Mouse (Mus musculus): Measurements from ENCODE around the gene Ceacam16. TPM values are rescaled to one million over a fixed set of nuclear protein-coding genes. Genes with fewer than 3 reads are reported as not detected.
A peak's percentile ranks its signal among the peaks of the same experiment; 100 is the strongest.

Gene Ceacam16
- total and polyA plus RNA-seq, 3 experiments, result 0.12 to 0.18 TPM; not detected in 1

DNA sequence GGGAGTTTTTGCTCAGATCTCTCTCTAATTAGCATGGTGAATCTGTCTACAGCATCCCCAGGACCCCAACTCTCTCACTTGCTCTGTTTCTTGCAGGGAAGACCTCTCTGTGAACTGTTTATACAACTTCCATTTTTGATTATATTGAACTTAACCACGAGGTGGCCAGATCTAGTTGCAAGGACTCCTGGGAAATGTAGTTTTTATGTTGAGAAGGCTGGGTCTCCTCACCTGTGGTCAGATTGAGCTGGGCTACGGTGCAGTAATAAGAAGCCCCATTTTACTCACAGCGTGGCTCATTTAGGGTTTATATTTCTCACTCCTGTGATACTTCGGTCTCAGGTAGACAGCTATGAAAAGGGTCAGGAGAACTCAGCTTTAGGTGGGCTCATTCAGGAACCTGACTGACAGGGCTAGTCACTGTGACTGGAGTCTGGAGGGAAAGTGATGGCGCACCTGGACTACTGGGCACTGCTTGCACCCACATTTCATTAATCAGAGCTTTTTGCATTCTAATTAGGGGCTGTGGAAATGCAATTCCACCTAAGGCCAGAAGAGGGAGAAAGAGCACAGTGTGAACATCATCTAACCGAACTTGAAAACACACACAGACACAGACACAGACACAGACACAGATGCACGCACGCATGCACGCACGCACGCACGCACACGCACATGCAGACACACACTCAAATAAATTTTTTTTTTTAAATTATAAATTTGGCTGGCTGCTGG lies 15.0 kb upstream of the Ceacam16 start (continued):
- TF ChIP-seq CTCF (IDR thresholded peaks at IDR 0.05 in 2 of 3, conservative IDR thresholded peaks at IDR 0.05 in 1 of 3; ENCODE audit: control insufficient read depth in 1 of 3, insufficient read depth in 1 of 3, low read depth in 2 of 3, low read length in 3 of 3, poor library complexity in 1 of 3, severe bottlenecking in 1 of 3) (peak; percentile 16 to 79 (median 69); a peak in 5 of 6 replicates), POLR2A (IDR thresholded peaks at IDR 0.05; ENCODE audit: control insufficient read depth in 1 of 2, insufficient read depth in 1 of 2, low read depth in 1 of 2, low read length in 2 of 2, poor library complexity in 1 of 2) (no peak), USF2 (IDR thresholded peaks at IDR 0.05; ENCODE audit: borderline replicate concordance in 1 of 2, insufficient read depth in 1 of 2, low read depth in 1 of 2, low read length in 2 of 2) (0 out of 4 replicates have a peak, but pooled peaks of 1 of the 2 experiments have one; percentile 30), CHD1 (IDR thresholded peaks at IDR 0.05; ENCODE audit: low read depth, low read length) (no peak), NELFE (IDR thresholded peaks at IDR 0.05; ENCODE audit: low read depth, low read length) (no peak; the same call in 1 of the 2 replicates), MYC (IDR thresholded peaks at IDR 0.05; ENCODE audit: low read depth, low read length) (peak; percentile 90), MAFK (IDR thresholded peaks at IDR 0.05; ENCODE audit: borderline replicate concordance, low read depth, low read length) (no peak)

GRCm38 (mm10) chr7:19871943-19872601 lies 11.0 kb upstream of the Ceacam16 start:
- Histone ChIP-seq H3K4me3 (ENCODE audit: control insufficient read depth in 1 of 2, insufficient read depth in 1 of 2, low read depth in 2 of 2, low read length in 2 of 2) (peak overlapping the region; percentile 35 to 43; a peak in 3 of 4 replicates), H3K9ac (ENCODE audit: control insufficient read depth, low read depth, low read length, poor library complexity, severe bottlenecking) (peak overlapping the region; percentile 28), H3K27me3 (ENCODE audit: control insufficient read depth in 1 of 2, insufficient read depth in 2 of 2, low read length in 2 of 2) (no peaks in the 10 kb centered on the region), H3K79me2 (ENCODE audit: control insufficient read depth, insufficient read depth, low read length, poor library complexity) (no peaks in the 10 kb centered on the region), H3K9me3 (replicated peaks; ENCODE audit: insufficient read depth, low read length) (no peaks in the 10 kb centered on the region), H3K4me1 (ENCODE audit: control insufficient read depth in 1 of 2, insufficient read depth in 2 of 2, low read length in 2 of 2) (peaks cover 0 to 20% of the 10 kb centered on the region in 2 experiments), H3K27ac (ENCODE audit: control insufficient read depth, low read depth, low read length) (peak overlapping the region; percentile 62), H3K36me3 (ENCODE audit: control insufficient read depth in 1 of 2, insufficient read depth in 2 of 2, low read length in 2 of 2) (peaks cover 0 to 19% of the 10 kb centered on the region in 2 experiments; a peak in 2 of 4 replicates)
- TF ChIP-seq TBP (IDR thresholded peaks at IDR 0.05; ENCODE audit: low read depth, low read length) (no peak), MYB (IDR thresholded peaks at IDR 0.05; ENCODE audit: low read depth, low read length) (no peak), MAFK (IDR thresholded peaks at IDR 0.05; ENCODE audit: borderline replicate concordance, low read depth, low read length) (no peak), E2F4 (IDR thresholded peaks at IDR 0.05; ENCODE audit: borderline replicate concordance, low read depth, low read length) (no peak), POLR2A (IDR thresholded peaks at IDR 0.05; ENCODE audit: control insufficient read depth in 1 of 2, insufficient read depth in 1 of 2, low read depth in 1 of 2, low read length in 2 of 2, poor library complexity in 1 of 2) (no peak), GATA1 (IDR thresholded peaks at IDR 0.05; ENCODE audit: low read depth, low read length) (no peak), ZMIZ1 (IDR thresholded peaks at IDR 0.05; ENCODE audit: low read depth, low read length) (no peak), SIN3A (IDR thresholded peaks at IDR 0.05; ENCODE audit: low read length) (0 out of 2 replicates have a peak, but pooled peaks have one; percentile 2), RAD21 (IDR thresholded peaks at IDR 0.05; ENCODE audit: low read depth, low read length) (peak; percentile 84), ZNF384 (IDR thresholded peaks at IDR 0.05; ENCODE audit: low read depth, low read length) (no peak), ZC3H11A (IDR thresholded peaks at IDR 0.05; ENCODE audit: low read depth, low read length) (peak; percentile 83), HCFC1 (IDR thresholded peaks at IDR 0.05; ENCODE audit: low read depth, low read length) (0 out of 2 replicates have a peak, but pooled peaks have one; percentile 38), BHLHE40 (IDR thresholded peaks at IDR 0.05; ENCODE audit: borderline replicate concordance, low read depth, low read length) (no peak), GABPA (IDR thresholded peaks at IDR 0.05; ENCODE audit: low read depth, low read length) (no peak), POLR2AphosphoS5 (IDR thresholded peaks at IDR 0.05; ENCODE audit: borderline replicate concordance, low read depth, low read length) (no peak), ZKSCAN1 (IDR thresholded peaks at IDR 0.05; ENCODE audit: low read depth, low read length) (no peak), EP300 (IDR thresholded peaks at IDR 0.05; ENCODE audit: low read depth in 1 of 2, low read length in 2 of 2) (no peak), ETS1 (IDR thresholded peaks at IDR 0.05; ENCODE audit: low read depth, low read length) (no peak), CTCF (IDR thresholded peaks at IDR 0.05 in 2 of 3, conservative IDR thresholded peaks at IDR 0.05 in 1 of 3; ENCODE audit: control insufficient read depth in 1 of 3, insufficient read depth in 1 of 3, low read depth in 2 of 3, low read length in 3 of 3, poor library complexity in 1 of 3, severe bottlenecking in 1 of 3) (peak; percentile 57 to 84 (median 81)), KAT2A (conservative IDR thresholded peaks at IDR 0.05; ENCODE audit: low read depth, low read length) (no peak), SMC3 (IDR thresholded peaks at IDR 0.05; ENCODE audit: low read depth, low read length) (peak; percentile 74), POLR2AphosphoS2 (IDR thresholded peaks at IDR 0.05; ENCODE audit: low read length) (no peak)
- DNase-seq (ENCODE audit: low read depth, low spot score), result peak; percentile 75
